Mouse (Mus musculus): Measurements from ENCODE around the gene Madcam1. TPM values are rescaled to one million over a fixed set of nuclear protein-coding genes. Genes with fewer than 3 reads are reported as not detected.

The Madcam1 gene
- not detected in 2 replicates for total RNA-seq (2021)
- long read RNA-seq = 0 reads

GRCm38 (mm10) chr10:79664131-79664665 is at the start of gene Madcam1:
Gene Madcam1, plus strand, starts transcription at chr10:79664559.
- peak; percentile 71 for DNase-seq

DNA sequence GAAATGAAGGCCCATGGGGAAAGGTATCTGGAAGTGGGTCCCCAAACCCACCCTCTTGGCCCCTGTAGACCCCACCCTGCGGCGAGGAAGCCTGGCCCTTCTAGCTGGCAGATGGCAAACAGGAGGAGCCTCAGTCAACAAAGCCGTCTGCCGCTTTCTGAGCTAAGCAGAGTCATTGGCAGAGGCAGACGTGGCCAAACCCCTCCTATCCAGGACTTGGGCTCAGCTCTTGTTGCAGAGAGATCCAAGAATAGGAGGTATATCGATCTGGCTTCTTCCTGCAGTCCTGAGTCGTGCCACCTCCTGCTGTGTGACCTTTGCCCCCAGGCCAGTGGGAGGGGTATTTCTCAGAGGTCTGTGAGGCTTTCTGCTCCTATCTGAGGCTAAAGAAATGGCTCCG is 48.5 kb upstream of the Madcam1 start:
- DNase-seq = no peak

- no peak for DNase-seq
Measured at GRCm38 (mm10) chr10:79616376-79616775, 48.0 kb upstream of the Madcam1 start.

- DNase-seq = no peak
Measured at GRCm38 (mm10) chr10:79623950-79624349, 40.4 kb upstream of the Madcam1 start.

- DNase-seq = no peak
Measured at GRCm38 (mm10) chr10:79625398-79625797, 39.0 kb upstream of the Madcam1 start.

DNA sequence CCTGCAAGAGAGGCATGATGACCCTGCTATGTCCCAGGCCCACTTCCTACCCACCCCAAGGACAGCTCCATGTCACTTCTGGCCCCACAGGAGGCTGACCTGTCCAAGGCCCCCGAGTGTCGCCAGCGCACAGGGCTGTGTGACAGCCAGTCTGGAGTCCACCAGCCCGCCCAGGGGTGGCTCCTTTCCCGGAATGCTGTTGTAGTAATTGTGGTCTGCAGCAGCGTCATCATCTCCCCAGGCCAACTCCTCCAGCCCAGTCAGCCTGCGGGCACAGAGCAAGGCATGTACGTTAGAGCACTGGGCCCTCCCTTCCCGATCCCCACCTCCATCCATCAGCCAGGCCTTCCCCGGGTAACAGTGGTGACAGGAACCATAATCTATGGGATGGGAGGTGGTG is 38.2 kb upstream of the Madcam1 start:
- DNase-seq = no peak

- DNase-seq = no peak
Measured at GRCm38 (mm10) chr10:79628377-79628776, 36.0 kb upstream of the Madcam1 start.

DNA sequence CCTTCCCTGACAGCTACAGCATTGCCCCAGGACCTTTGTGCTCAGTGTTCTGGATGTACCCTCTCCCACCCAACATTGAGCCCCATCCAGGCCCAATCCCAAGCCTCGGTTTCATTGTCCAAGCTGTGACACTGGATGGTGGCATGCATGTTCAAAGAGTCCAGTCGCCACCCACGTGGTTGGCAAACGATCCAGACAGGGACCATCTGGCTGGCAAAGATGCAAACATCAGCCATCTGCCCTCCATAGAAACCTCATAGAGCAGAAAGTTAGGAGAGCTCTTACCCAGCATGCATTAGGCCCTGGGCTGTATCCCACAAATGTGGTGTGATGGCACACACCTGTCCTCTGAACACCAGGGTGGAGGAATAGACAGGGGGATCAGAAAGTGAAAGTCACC is 32.9 kb upstream of the Madcam1 start:
- no peak for DNase-seq

- DNase-seq = no peak
Measured at GRCm38 (mm10) chr10:79633006-79633777, 31.2 kb upstream of the Madcam1 start.

- no peak for DNase-seq
Measured at GRCm38 (mm10) chr10:79636287-79636686, 28.1 kb upstream of the Madcam1 start.

- DNase-seq = peak; percentile 47
Measured at GRCm38 (mm10) chr10:79637128-79638110, 26.9 kb upstream of the Madcam1 start, which contains the start of gene Shc2. Gene Shc2, minus strand, starts transcription at chr10:79637918.

DNA sequence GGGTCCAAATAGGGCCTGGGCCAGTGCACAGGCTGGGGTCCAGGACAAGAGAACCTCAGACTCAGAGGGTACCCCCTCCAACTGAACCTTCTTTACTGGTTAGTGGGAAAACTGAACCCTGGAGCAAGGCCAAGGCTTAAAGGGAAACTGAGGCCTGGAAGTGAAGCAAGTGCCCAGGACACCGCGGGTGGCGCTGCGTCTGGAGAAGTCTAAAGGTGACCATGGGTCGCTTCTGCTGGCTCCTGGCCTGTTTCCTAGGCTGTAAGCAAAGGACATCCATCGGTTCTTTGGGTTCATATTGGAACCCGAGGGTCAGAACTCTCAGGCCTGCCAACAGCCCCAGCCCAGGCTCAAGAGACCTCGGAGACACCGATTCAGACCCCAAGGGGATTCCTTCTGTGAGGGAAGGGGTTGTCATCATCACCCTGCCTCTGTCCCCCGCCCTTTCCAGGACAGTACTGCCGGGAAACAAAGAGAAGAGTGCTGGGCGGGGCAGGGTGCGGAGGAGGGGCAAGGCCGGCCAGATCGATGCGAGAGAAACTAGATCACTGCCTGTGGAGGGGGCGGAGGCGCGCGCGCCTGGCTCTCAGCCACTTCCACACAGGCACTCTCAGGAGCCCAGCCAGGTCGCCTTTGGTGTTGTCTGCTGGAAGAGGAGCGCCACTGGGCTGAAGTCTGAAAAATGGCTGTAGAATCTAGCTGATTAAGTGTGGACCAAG is 25.7 kb upstream of the Madcam1 start:
- peak; percentile 51 for DNase-seq

GRCm38 (mm10) chr10:79645711-79646110 is 18.6 kb upstream of the Madcam1 start, which contains the start of gene Odf3l2:
Gene Odf3l2, minus strand, starts transcription at chr10:79645738.
- DNase-seq = no peak

- peak; percentile 71 for DNase-seq
Measured at GRCm38 (mm10) chr10:79649070-79649751, 15.1 kb upstream of the Madcam1 start.

DNA sequence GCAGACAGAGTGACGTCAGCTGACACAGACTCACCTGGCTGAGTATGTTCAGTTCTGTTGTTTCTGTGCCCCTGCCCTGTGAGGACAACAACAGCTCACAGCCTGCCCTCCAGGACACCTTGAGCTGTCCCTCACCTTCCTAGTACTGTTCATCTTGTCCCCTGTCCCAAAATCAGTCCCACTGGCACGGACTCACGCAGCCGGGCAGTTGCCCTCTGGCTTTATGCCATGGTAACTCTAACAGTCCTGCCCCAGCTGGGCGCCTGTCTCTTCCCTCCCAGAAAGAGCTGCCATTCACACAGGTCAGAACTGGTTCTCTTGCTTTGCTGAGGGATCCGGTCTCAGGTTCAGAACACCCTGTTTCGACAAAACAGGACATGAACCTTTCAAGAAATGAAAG is 11.6 kb upstream of the Madcam1 start:
- DNase-seq = no peak

DNA sequence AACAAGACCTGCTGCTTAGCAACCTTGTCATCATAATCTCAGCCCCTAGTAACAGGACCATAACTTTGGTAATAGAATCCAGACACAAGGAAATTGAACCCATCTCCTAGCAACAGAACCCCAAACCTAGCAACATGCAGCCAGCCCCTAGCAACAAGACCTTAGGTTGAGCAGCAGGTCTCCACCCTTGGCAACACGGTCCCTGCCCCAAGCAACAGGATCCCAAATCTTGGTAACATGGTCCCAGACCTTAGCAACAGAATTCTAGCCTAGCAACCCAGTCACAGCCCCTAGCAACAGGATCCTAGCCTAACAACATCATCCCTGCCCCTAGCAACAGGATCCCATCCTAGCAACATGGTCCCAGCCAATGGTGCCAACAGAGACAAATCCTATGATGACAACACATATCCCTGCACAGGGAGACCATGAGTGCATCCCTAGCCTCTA is 9.4 kb upstream of the Madcam1 start:
- DNase-seq = no peak

GRCm38 (mm10) chr10:79658829-79659228 is 5.5 kb upstream of the Madcam1 start:
- no peak for DNase-seq

DNA sequence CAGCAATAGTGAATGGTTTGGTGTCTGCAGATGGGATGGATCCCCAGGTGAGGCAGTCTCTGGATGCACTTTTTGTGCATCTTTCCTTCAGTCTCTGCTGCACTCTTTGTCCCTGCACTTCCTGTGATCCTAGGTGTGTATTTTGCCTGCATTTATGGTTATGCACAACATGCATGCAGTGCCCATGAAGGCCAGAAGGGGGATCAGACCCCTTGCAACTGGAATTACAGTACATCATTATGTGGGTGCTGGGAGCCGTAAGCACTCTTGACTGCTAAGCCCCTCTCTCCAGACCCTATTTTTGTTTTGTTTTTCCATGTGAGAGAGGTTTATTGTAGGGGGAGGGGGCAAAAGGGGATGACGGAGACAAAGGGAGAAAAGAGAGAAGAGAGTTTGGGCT is 4.1 kb upstream of the Madcam1 start:
- no peak for DNase-seq

GRCm38 (mm10) chr10:79661861-79662260 is 2.5 kb upstream of the Madcam1 start:
- no peak for DNase-seq

- DNase-seq = no peak
Measured at GRCm38 (mm10) chr10:79665051-79665450, 692 bp downstream of the Madcam1 start.

DNA sequence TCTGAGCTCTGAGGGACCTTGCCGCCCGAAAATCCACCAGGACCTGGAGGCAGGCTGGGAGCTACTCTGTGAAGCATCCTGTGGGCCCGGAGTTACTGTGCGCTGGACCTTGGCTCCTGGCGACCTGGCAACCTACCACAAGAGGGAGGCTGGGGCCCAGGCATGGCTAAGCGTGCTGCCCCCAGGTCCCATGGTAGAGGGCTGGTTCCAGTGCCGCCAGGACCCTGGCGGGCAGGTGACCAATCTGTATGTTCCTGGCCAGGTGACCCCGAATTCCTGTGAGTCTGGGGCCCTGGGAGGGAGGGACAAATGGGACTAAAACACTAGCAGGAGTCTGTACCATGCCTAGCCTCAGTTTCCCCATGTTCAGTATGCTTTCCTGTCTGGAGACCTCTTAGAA is 2.1 kb downstream of the Madcam1 start:
- DNase-seq = no peak

Measured in adrenal gland, postnatal 25 days (tissue).